Mouse (Mus musculus) stomach, embryonic 15.5 days (tissue): ENCODE data around the gene Ugt1a8. TPM values are rescaled to one million over a fixed set of nuclear protein-coding genes. Genes with fewer than 3 reads are reported as not detected.

Experiments
- ATAC-seq: fragments of 200-750 bp; cut with Nextera tagmentation; 2 replicates; pipeline ENCODE4 v1.8.0; 2017; ENCODE audit warnings: low read depth, moderate number of reproducible peaks, moderate TSS enrichment; ENCODE audit not compliant: insufficient read depth, low FRiP score
- H3K27ac ChIP-seq: fragments of 300-500 bp; sonication (generic); 2 replicates; pipeline ENCODE4 v1.5.1; 2015; ENCODE audit warnings: mild to moderate bottlenecking, inconsistent platforms
- H3K27me3 ChIP-seq: fragments of 300-500 bp; sonication (generic); replicated peaks from 2 replicates; pipeline ENCODE4 v1.6.1; 2015; ENCODE audit warnings: inconsistent platforms
- H3K36me3 ChIP-seq: fragments of 300-500 bp; sonication (generic); 2 replicates; pipeline ENCODE4 v1.6.1; 2015; ENCODE audit warnings: inconsistent platforms
- H3K4me1 ChIP-seq: fragments of 300-500 bp; sonication (generic); 2 replicates; pipeline ENCODE4 v1.6.1; 2015; ENCODE audit warnings: inconsistent platforms
- H3K4me2 ChIP-seq: fragments of 300-500 bp; sonication (generic); 2 replicates; pipeline ENCODE4 v1.6.1; 2015; ENCODE audit warnings: mild to moderate bottlenecking, inconsistent platforms
- H3K4me3 ChIP-seq: fragments of 300-500 bp; sonication (generic); replicated peaks from 2 replicates; pipeline ENCODE4 v1.5.1; 2015; ENCODE audit warnings: inconsistent platforms
- H3K9ac ChIP-seq: fragments of 300-500 bp; sonication (generic); 2 replicates; pipeline ENCODE4 v1.6.1; 2015; ENCODE audit warnings: inconsistent platforms
- H3K9me3 ChIP-seq: fragments of 300-500 bp; sonication (generic); 2 replicates; pipeline ENCODE4 v1.6.1; 2016; ENCODE audit warnings: inconsistent platforms
- WGBS: fragments of 180-500 bp; shearing (Covaris S2); methylation state at CpG from one replicate; pipeline ENCODE4 v1.1.7; 2015; 5-methylcytosine and 5-hydroxymethylcytosine counted together
- polyA plus RNA-seq: library from polyadenylated mRNA; unstranded; fragments of >200 nt; fragmentation: Nextera tagmentation; extraction: Ambion mirVana; gene quantifications from 2 replicates; pipeline ENCODE4 v1.2.1, GENCODE M21; 2015

Gene Ugt1a8
- polyA plus RNA-seq, 1 experiment from 2014 or later: not detected

GRCm38 (mm10) chr1:88228121-88228520, 140.5 kb downstream of the Ugt1a8 start:
- no peak overlapping the region for H3K4me2 ChIP-seq
- no peak for ATAC-seq
- no peak overlapping the region for H3K27ac ChIP-seq
- WGBS: 72% methylated on average over 7 of the region's 7 CpGs
- no peaks in the 10 kb centered on the region for H3K27me3 ChIP-seq
- peaks cover 8% of the 10 kb centered on the region for H3K9me3 ChIP-seq
- H3K4me3 ChIP-seq: no peak overlapping the region
- H3K9ac ChIP-seq: no peak overlapping the region
- H3K4me1 ChIP-seq: no peaks in the 10 kb centered on the region
- H3K36me3 ChIP-seq: no peaks in the 10 kb centered on the region

- H3K36me3 ChIP-seq: no peaks in the 10 kb centered on the region
- ATAC-seq: no peak
- no peak overlapping the region for H3K9ac ChIP-seq
- no peaks in the 10 kb centered on the region for H3K4me1 ChIP-seq
- H3K27me3 ChIP-seq: no peaks in the 10 kb centered on the region
- peaks cover 8% of the 10 kb centered on the region for H3K9me3 ChIP-seq
- no peak overlapping the region for H3K4me2 ChIP-seq
- no peak overlapping the region for H3K4me3 ChIP-seq
- no peak overlapping the region for H3K27ac ChIP-seq
- WGBS: 77% methylated on average over 3 of the region's 3 CpGs
Observed at GRCm38 (mm10) chr1:88229566-88229965, 142.0 kb downstream of the Ugt1a8 start.

GRCm38 (mm10) chr1:88229986-88230385, 142.4 kb downstream of the Ugt1a8 start:
- 83% methylated on average over 5 of the region's 5 CpGs for WGBS
- peaks cover 8% of the 10 kb centered on the region for H3K9me3 ChIP-seq

GRCm38 (mm10) chr1:88230421-88230820, 142.8 kb downstream of the Ugt1a8 start:
- Histone ChIP-seq H3K27me3 (no peaks in the 10 kb centered on the region), H3K36me3 (no peaks in the 10 kb centered on the region), H3K4me3 (no peak overlapping the region), H3K4me2 (no peak overlapping the region), H3K9ac (no peak overlapping the region), H3K9me3 (peaks cover 6% of the 10 kb centered on the region), H3K4me1 (no peaks in the 10 kb centered on the region), H3K27ac (no peak overlapping the region)
- no peak for ATAC-seq
- WGBS: 75% methylated on average over 7 of the region's 7 CpGs

More at GRCm38 (mm10) chr1:88229986-88230385, 142.4 kb downstream of the Ugt1a8 start:
- Histone ChIP-seq H3K36me3 (no peaks in the 10 kb centered on the region), H3K4me2 (no peak overlapping the region), H3K4me1 (no peaks in the 10 kb centered on the region), H3K27ac (no peak overlapping the region), H3K27me3 (no peaks in the 10 kb centered on the region), H3K4me3 (no peak overlapping the region), H3K9ac (no peak overlapping the region)
- ATAC-seq: no peak

- no peaks in the 10 kb centered on the region for H3K36me3 ChIP-seq
- no peak overlapping the region for H3K9ac ChIP-seq
- no peaks in the 10 kb centered on the region for H3K4me1 ChIP-seq
- H3K4me2 ChIP-seq: no peak overlapping the region
- no peaks in the 10 kb centered on the region for H3K27me3 ChIP-seq
- no peak for ATAC-seq
- H3K27ac ChIP-seq: no peak overlapping the region
- peaks cover 7% of the 10 kb centered on the region; the same call in 1 of the 2 replicates for H3K9me3 ChIP-seq
- no peak overlapping the region for H3K4me3 ChIP-seq
- 77% methylated on average over 6 of the region's 6 CpGs for WGBS
Observed at GRCm38 (mm10) chr1:88230981-88231802, 143.6 kb downstream of the Ugt1a8 start.

GRCm38 (mm10) chr1:88231803-88232499, 144.3 kb downstream of the Ugt1a8 start:
- Histone ChIP-seq H3K4me3 (no peak overlapping the region), H3K9me3 (peaks cover 7% of the 10 kb centered on the region; the same call in 1 of the 2 replicates)
- 69% methylated on average over 7 of the region's 7 CpGs for WGBS

GRCm38 (mm10) chr1:88232664-88233380, 145.2 kb downstream of the Ugt1a8 start:
- Histone ChIP-seq H3K4me1 (no peaks in the 10 kb centered on the region), H3K4me2 (no peak overlapping the region), H3K27me3 (no peaks in the 10 kb centered on the region), H3K36me3 (no peaks in the 10 kb centered on the region), H3K27ac (no peak overlapping the region), H3K4me3 (no peak overlapping the region), H3K9me3 (peaks cover 10% of the 10 kb centered on the region; the same call in 1 of the 2 replicates), H3K9ac (no peak overlapping the region)
- 59% methylated on average over 3 of the region's 3 CpGs for WGBS
- ATAC-seq: no peak; the same call in 1 of the 2 replicates

More at GRCm38 (mm10) chr1:88231803-88232499, 144.3 kb downstream of the Ugt1a8 start:
- Histone ChIP-seq H3K9ac (no peak overlapping the region), H3K36me3 (no peaks in the 10 kb centered on the region), H3K4me2 (no peak overlapping the region), H3K27me3 (no peaks in the 10 kb centered on the region), H3K4me1 (no peaks in the 10 kb centered on the region), H3K27ac (no peak overlapping the region)
- ATAC-seq: no peak

- peaks cover 18% of the 10 kb centered on the region; the same call in 1 of the 2 replicates for H3K9me3 ChIP-seq
- no peak overlapping the region for H3K4me2 ChIP-seq
- no peaks in the 10 kb centered on the region for H3K36me3 ChIP-seq
- no peaks in the 10 kb centered on the region for H3K27me3 ChIP-seq
- H3K9ac ChIP-seq: no peak overlapping the region
- H3K27ac ChIP-seq: no peak overlapping the region
- no peak overlapping the region for H3K4me3 ChIP-seq
- WGBS: 66% methylated on average over 14 of the region's 14 CpGs
- H3K4me1 ChIP-seq: no peaks in the 10 kb centered on the region
- ATAC-seq: no peak
Observed at GRCm38 (mm10) chr1:88233421-88234247, 146.0 kb downstream of the Ugt1a8 start.

- WGBS: 64% methylated on average over 4 of the region's 4 CpGs
Observed at GRCm38 (mm10) chr1:88234248-88234610, 146.6 kb downstream of the Ugt1a8 start.

GRCm38 (mm10) chr1:88234646-88235045, 147.0 kb downstream of the Ugt1a8 start:
- peaks cover 23% of the 10 kb centered on the region; the same call in 1 of the 2 replicates for H3K9me3 ChIP-seq
- WGBS: 42% methylated on average over 5 of the region's 5 CpGs
- H3K36me3 ChIP-seq: no peaks in the 10 kb centered on the region
- no peak overlapping the region for H3K4me2 ChIP-seq
- no peak for ATAC-seq
- no peaks in the 10 kb centered on the region for H3K4me1 ChIP-seq
- no peaks in the 10 kb centered on the region for H3K27me3 ChIP-seq
- no peak overlapping the region for H3K4me3 ChIP-seq
- no peak overlapping the region for H3K27ac ChIP-seq
- no peak overlapping the region for H3K9ac ChIP-seq

More at GRCm38 (mm10) chr1:88234248-88234610, 146.6 kb downstream of the Ugt1a8 start:
- H3K27ac ChIP-seq: no peak overlapping the region
- H3K9me3 ChIP-seq: peaks cover 23% of the 10 kb centered on the region; the same call in 1 of the 2 replicates
- ATAC-seq: no peak
- no peak overlapping the region for H3K4me2 ChIP-seq
- no peaks in the 10 kb centered on the region for H3K4me1 ChIP-seq
- H3K4me3 ChIP-seq: no peak overlapping the region
- H3K27me3 ChIP-seq: no peaks in the 10 kb centered on the region
- no peaks in the 10 kb centered on the region for H3K36me3 ChIP-seq
- H3K9ac ChIP-seq: no peak overlapping the region
